Mouse (Mus musculus) cerebellum, postnatal 14 days (tissue): ENCODE results near the gene Cacnb4.
A peak's percentile ranks its signal among the peaks of the same experiment; 100 is the strongest.

Experiments
- DNase-seq, 2 experiments: peaks; one replicate each; pipeline ENCODE4 v3.0.0; 2021; ENCODE audit warnings: mixed read lengths in 2 of 2

The Cacnb4 gene

GRCm38 (mm10) chr2:52461206-52461967, 215.2 kb downstream of the Cacnb4 start:
- DNase-seq, result no peak

DNA sequence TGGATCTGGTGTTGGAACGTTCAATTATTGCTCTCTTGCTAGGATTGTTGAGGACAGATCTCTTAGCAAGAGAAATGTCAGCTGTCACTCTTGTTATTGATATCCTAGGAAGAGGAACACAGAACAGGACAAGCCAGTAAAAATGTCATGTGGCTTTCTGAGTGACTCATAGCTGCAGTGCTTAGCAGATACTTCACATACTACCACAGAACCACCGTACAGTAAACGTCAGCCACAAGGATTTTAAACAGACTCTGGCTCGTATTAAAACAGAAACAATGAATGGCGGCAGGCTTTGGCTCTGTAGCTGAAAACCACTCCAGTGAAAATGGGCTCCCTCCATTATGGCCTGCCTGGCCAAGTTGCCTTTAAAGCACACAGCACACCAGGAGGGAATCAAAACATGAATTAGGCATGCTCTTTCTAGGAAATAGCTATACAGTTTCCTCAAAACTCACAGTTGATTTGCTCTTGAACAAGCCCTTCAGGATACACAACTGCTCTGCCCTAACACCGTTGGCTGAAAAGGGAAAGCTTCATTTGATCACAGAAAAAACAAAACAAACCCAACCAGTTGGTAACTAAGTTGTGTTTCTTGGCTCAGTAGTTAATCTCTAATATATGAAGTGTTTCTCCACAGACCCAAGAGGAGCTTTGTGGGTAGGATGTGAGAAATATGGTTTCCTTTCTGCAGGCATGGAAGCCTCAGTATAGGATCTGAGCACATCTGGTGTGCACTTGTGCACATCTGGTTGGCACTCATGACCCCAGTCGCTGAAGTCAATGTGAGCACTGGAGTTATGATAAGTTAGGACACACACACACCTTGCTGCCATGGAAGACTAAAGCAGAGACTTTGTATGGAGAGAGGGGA, 220.8 kb downstream of the Cacnb4 start:
- no peak for DNase-seq

DNA sequence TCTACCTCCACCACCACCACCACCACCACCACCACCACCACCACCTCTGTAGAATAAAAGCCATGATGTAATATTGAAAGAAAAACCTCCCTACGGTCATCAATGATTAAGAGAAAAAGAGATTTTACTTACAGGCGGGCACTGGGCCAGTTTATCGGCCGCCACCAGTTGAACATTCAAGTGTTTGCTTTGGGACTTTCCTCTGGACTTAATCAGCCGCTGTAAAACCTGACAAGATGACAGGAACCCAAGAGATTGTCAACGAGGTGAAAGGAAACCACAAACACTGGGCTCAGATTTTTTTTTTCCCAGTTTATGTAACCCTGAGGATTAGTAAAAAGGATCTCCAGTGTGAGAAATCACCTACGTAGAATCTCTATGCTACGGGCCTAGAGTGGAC, 226.8 kb downstream of the Cacnb4 start:
- DNase-seq, result no peak

DNA sequence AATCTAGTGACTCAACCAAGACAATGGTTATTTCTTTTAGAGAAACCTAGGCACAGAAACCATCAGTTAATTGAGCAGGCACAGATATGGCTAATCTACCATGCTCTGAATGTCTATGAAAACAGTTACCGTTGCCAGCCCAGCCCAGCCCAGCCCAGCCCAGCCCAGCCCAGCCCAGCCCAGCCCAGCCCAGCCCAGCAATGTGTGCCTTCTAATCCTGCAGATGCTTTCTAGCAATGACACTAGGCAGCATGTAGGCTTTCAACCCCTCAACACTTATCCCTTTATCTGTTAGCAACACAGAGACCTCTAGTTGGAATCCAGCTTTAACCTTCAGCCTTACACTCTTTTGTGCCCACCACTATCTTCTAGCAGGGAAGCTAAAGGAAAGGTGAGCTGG, 227.7 kb downstream of the Cacnb4 start:
- no peak for DNase-seq

DNA sequence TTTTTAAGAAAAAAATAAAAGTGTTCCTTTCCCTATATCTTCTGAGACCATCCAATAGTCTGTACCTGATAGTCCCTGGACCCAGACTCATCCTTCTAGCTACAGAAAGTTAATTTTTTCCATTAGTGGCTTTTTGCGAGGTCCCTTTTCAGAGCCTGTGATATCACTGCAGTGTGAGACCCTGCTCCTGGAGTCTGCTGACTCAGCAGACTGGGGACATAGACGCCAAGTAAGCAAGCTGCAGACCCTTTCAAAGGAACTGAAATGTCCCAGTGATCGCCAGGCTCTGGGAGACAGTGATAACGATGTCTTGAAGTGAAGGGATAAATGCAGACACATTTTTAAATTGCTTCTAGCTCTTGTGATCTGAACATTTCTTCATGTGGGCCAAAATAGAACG, 230.0 kb downstream of the Cacnb4 start:
- no peak for DNase-seq

GRCm38 (mm10) chr2:52442125-52442524, 234.5 kb downstream of the Cacnb4 start:
- no peak for DNase-seq

- no peak for DNase-seq
Observed at GRCm38 (mm10) chr2:52440420-52441015, 236.1 kb downstream of the Cacnb4 start.

DNA sequence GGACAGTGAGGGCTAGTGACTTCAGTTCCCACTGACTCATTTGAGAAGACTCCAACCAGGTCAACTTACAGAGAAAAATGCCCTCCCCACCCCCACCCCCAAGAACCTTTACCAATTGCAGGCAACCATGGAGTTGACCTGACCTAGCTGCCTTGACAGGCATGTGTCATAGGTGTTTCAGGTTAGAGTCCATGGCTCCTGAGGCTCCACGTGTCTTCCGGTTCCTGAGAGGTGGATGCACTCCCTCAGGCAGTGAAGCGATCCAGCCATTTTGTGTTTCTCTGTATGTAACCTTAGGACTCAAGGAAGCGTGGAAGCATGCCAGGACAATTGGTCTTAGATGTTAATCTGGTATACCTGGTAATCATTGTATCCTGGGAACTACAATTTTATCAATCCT, 238.2 kb downstream of the Cacnb4 start:
- DNase-seq, result no peak

DNA sequence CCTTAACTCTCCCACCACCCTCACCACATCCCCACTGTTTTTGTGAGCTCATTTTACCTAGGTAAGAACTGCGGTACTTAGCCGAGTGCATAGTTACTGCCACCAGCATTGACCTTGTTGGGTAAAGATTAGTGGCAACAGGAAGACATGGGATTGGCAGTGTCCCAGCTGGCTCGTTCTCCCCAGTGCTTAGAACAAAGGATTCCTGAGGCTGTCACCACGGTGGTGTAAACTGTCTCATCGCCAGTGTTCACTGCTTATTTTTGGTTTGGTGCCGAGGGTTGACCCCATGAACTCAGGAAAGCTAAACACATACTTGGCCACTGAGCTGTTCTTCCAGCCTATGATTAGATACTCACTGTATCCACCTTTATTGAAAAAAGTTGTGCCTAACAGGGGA, 238.6 kb downstream of the Cacnb4 start:
- peak; percentile 65 to 75 for DNase-seq

GRCm38 (mm10) chr2:52435919-52436632, 240.6 kb downstream of the Cacnb4 start:
- DNase-seq, result no peak

DNA sequence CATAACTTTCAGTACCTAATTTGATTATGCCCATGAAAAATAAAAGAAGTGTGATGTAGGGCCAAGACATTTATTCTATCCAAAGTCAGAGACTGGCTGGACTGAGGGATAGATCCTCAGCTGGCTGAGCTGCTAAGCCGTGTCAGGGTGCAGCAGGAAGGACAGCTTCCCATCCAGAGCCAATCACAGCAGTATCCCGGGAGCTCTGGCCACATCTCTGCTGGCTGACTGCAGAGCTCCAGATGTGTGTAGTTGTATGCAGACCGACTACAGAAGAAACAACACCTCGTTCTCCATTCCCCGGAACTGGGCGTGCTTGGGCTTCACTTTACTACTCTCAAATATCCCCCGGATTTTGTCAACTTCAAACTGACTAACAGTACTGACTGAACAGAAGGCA, 243.3 kb downstream of the Cacnb4 start:
- no peak for DNase-seq

DNA sequence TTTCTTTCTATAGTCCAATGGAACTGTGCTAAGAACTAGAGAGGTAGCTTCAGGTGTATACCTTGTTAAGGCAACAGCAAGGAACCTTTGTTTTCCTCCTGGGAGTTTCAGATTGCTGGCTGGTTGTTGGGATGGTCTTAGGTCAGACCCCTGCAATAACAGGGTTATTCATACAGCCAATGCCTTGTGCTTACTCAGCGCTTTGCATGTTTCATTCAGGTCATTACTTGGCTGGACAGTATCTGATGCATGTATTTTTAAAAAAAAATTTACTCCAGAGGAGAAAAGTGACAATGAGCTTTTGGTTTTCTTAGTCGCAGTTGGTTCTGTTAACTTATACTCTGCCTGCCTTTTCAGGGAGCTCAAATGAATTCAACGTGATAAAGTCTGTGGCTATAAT, 249.2 kb downstream of the Cacnb4 start:
- no peak for DNase-seq

DNA sequence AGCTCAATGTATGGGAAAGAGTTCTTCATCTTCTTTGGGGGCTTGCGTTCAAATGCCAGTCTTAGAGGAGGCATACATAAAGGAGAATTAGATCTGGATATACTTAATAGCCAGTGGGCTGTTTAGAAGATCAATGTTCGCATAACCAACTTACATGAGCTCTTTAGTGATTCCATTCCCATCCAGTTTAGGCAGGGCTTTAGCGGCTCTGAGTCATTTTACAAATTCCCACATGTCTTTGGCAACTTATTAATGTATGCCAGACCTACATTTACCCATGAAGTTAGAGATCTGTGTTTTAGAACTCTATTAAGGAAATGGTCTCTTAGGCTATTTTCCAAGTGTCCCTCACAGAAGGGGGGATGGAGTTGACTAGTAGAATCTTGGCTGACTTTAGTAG, 250.6 kb downstream of the Cacnb4 start:
- no peak for DNase-seq

GRCm38 (mm10) chr2:52425523-52425795, 251.2 kb downstream of the Cacnb4 start:
- DNase-seq, result peak in 1 of 2 experiments; percentile 26

DNA sequence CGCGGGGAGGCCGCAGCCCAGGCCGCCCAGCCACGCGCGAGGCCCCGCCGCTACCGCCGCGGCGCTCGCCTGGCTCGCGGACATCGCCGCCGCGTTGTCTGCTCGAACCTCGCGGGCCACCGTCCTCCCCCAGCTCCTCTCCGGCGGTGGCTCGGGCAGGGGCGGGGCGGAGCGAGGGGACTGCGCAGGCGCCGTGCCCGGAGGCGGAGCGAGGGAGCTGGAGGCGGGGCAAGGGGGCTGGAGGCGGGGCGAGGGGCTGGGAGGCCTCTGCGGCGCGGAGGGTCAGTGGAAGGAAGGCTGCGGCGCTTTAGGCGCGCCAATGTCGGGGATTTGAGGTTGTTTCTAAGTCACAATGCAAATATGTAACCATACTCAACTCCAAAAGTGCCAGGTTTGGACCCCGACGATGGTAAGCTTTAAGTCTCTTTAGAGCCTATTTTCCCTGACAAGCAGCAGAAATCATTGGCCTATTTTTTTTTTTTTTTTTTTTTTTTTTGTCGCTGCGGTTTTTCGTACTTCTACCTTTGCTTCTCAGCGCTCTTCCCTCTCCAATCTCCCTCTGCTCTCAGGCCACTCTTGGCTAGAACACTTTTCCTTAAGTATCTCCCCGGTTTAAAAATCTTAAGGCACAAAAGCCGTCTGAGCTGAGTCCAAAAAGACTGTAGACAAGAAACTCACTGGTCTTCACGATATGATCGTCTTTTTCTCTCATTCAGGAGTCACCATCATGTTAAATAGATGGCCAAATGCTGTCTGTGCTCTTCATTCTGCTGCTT, 251.7 kb downstream of the Cacnb4 start, which contains the start of gene Arl5a:
Gene Arl5a (minus strand): TSS at position 155 of the 776 bp plus-strand sequence.
- peak; percentile 99 for DNase-seq

DNA sequence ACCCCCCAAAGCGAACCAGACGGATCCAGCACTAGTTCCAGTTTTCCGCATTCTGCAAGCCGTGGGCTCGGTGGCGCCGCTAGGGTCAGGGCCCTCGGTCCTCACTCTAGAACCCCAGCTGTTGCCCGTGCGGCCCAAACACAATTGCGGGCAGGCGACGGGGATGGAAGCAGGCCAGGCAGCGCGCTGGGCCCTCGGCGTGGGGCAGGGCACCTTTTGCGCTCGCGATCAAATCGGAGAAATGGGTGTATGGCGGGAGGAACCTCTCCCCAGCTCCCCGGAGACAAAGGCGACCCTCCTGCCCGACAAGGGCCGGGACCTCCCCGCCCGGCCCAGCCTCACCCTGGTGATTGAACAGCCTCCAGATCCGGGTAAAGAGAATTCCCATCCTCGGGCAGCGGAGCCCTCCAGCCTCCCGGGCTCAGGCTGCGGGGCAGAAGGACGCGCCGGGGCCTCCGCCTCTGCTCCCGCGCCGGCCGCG, 252.3 kb downstream of the Cacnb4 start:
- DNase-seq, result peak in 1 of 2 experiments; percentile 77

GRCm38 (mm10) chr2:52423611-52424247, 252.9 kb downstream of the Cacnb4 start:
- DNase-seq, result peak in 1 of 2 experiments; percentile 34

DNA sequence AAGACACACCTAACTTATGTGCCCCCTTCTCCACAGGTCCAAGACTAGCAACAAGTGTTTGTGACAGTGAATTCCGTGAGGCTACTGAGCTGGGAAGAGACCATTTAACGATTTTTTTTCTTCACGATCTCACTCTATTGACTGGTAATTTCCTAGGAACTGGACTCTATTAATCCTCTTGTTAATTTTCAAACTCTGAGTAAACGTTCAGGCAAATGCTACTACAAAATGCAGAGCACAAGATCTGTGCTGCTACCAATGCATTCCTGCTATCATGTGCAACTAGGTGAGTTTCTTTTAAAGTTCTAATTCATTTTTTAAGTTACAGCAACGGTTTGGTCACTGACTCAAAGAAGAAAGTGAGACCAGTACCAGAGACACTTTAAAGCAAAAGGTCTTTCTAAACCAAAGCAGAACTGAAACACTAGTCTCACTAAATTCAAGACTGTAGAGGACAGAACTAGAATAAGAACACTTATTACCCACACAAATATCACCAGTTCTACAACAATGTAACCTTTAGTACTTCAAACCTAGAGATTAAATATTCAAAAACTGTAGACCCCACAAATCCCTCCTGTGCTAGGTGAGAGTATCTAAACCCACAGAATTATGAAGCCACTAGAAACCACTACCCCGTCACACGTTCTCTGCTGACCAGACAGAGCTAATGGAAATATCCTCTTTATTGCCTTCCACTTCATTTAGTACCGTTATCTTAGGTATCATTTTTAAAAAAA, 253.6 kb downstream of the Cacnb4 start:
- no peak for DNase-seq

DNA sequence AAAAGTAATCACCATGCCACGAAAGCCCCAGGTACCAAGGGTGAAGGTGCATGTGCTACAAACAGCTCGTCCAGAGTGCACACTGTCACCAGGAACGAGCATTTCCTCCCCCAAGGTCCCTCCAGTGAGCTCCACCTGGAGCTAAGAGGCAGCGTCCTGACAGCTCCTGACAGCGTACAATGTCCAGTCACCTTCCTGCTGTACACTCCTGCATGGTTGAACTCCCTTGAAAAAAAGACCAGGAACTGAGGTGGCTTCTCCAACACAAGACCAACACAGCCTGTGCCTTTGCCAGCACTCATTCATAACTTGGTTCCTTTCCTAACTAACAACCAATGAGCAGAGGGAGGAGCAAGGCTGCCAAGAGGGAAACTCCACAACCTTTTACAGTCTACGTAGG, 255.4 kb downstream of the Cacnb4 start:
- DNase-seq, result no peak

- DNase-seq, result no peak
Observed at GRCm38 (mm10) chr2:52420001-52420710, 256.5 kb downstream of the Cacnb4 start.
